Mouse (Mus musculus) stomach, postnatal 0 days (tissue): ENCODE measurements around the gene Pcca. TPM values are rescaled to one million over a fixed set of nuclear protein-coding genes. Genes with fewer than 3 reads are reported as not detected.

ENCODE experiments used
- ATAC-seq: fragments of 200-750 bp; cut with Nextera tagmentation; 2 replicates; pipeline ENCODE4 v1.8.0; 2017; ENCODE audit not compliant: low FRiP score, low TSS enrichment
- DNase-seq: peaks from one replicate; pipeline ENCODE4 v3.0.0-alpha.2; 2016; ENCODE audit warnings: low spot score
- H3K27ac ChIP-seq: fragments of 300-500 bp; sonication (generic); replicated peaks from 2 replicates; pipeline ENCODE4 v1.5.1; 2014; ENCODE audit warnings: mild to moderate bottlenecking, control low read depth
- H3K27me3 ChIP-seq: fragments of 300-500 bp; sonication (generic); 2 replicates; pipeline ENCODE4 v1.6.1; 2014; ENCODE audit warnings: low read length; ENCODE audit not compliant: control insufficient read depth, insufficient read depth
- H3K36me3 ChIP-seq: fragments of 300-500 bp; sonication (generic); 2 replicates; pipeline ENCODE4 v1.6.1; 2014; ENCODE audit warnings: low read length, mixed read lengths; ENCODE audit not compliant: control insufficient read depth, insufficient read depth
- H3K4me1 ChIP-seq: fragments of 300-500 bp; sonication (generic); replicated peaks from 2 replicates; pipeline ENCODE4 v1.6.1; 2014; ENCODE audit warnings: antibody characterized with exemption; ENCODE audit not compliant: control insufficient read depth, insufficient read depth
- H3K4me2 ChIP-seq: fragments of 300-500 bp; sonication (generic); replicated peaks from 2 replicates; pipeline ENCODE4 v1.6.1; 2014; ENCODE audit warnings: low read depth, mild to moderate bottlenecking, control low read depth, moderate library complexity
- H3K4me3 ChIP-seq: fragments of 300-500 bp; sonication (generic); 2 replicates; pipeline ENCODE4 v1.5.1; 2014; ENCODE audit warnings: low read depth, low read length, control low read depth
- H3K9ac ChIP-seq: fragments of 300-500 bp; sonication (generic); 2 replicates; pipeline ENCODE4 v1.6.1; 2014; ENCODE audit warnings: mild to moderate bottlenecking, low read length, control low read depth, mixed read lengths
- H3K9me3 ChIP-seq: fragments of 300-500 bp; sonication (generic); 2 replicates; pipeline ENCODE4 v1.6.1; 2016; ENCODE audit warnings: low read length; ENCODE audit not compliant: control insufficient read depth
- CTCF ChIP-seq: IDR thresholded peaks from 2 replicates; pipeline ENCODE4 v1.5.1; 2016; ENCODE audit warnings: antibody characterized with exemption, low read depth, mild to moderate bottlenecking, moderate library complexity
- EP300 ChIP-seq: optimal IDR thresholded peaks from 2 replicates; pipeline ENCODE3; 2016; ENCODE audit warnings: antibody characterized with exemption
- WGBS: fragments of 180-500 bp; shearing (Covaris S2); extraction: QIAGEN DNeasy Blood & Tissue Kit; methylation state at CpG from one replicate; pipeline ENCODE4 v1.1.7; 2014; 5-methylcytosine and 5-hydroxymethylcytosine counted together
- polyA plus RNA-seq: library from polyadenylated mRNA; unstranded; fragments of >200 nt; fragmentation: Nextera tagmentation; extraction: Ambion mirVana; gene quantifications from 2 replicates; pipeline ENCODE4 v1.2.1, GENCODE M21; 2015

Pcca gene
- polyA plus RNA-seq, 1 experiment from 2014 or later = 8.2 TPM

DNA sequence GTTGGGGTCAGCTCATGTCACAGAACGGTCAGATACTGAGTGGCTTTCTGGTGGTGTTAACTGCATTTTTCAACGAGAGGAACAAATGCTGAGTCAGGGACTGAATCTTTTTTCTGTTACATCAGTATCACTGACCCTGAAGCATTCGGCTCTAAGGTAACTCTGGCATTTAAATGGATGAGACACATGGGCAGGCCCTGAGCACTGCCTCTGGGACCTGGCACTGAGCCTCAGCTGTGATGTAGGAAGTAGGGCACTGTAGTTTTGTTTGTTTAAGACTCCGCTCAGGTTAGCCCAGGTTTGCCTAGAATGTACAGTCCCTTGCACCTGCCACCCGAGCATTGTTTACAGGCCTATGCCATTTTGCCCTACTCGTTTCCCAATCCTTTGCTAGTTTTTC is 335.7 kb downstream of the Pcca start:
- 71% methylated on average over 6 of the region's 6 CpGs for WGBS
- Histone ChIP-seq H3K27me3 (no peaks in the 10 kb centered on the region), H3K4me2 (no peak overlapping the region), H3K4me3 (no peak overlapping the region), H3K4me1 (no peaks in the 10 kb centered on the region), H3K9me3 (no peaks in the 10 kb centered on the region), H3K9ac (no peak overlapping the region), H3K27ac (no peak overlapping the region), H3K36me3 (no peaks in the 10 kb centered on the region)
- DNase-seq (no peak), ATAC-seq (no peak)
- TF ChIP-seq EP300 (no peak), CTCF (no peak)

DNA sequence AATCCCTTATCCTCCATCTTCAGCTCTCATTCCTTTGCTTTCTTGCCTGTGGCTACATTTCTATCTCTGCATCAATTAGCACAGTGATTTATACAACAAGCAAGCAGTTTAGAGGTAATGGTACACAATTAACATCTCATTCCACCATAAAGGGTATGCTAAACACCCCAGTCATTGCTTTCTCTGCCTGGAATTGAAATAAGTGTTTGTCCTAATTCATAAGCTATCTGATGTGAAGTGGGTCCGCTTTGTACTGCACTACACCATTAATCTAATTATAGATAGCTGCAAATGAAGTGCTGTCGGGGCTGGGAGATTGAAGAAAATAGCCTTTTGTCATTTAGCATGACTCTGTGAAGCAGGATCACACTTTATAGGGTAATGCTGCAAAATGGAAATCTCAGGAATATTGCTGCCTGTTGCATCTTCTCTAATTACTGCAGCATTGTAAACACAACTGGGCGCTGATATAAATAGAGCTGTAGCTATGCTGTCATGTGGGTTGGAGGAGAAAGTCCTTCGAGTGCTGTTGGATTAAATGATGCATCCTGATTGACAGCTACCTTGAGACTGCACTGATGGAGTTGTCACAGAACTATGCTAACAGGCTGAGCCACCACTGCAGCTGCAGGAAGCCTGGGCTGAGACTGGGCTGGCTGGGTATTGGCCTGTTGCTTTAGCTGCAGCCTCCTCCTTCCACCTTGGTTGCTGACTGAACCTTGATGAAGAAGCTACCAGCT is 337.9 kb downstream of the Pcca start:
- no peak overlapping the region for H3K4me3 ChIP-seq

DNA sequence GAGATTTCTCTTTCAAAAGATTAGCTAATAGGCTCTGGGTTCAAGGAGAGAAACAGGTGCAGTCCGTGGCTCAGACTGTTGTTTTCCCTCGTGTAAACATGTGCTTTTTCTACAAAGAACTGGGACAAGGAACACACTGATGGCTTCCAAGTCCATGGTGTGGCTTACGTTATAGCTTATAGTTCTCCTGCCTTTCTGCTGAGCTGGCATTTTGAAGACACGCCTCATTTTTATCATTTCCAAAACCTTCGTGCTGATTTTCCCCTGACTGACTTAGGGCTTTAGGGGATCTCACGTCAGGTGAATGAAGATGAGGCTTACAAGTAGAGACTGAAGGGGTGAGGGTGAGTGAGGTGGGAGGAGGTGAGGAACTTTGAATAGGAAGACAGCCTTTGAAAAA is 338.5 kb downstream of the Pcca start:
- Histone ChIP-seq H3K4me1 (no peaks in the 10 kb centered on the region), H3K9ac (no peak overlapping the region), H3K27ac (no peak overlapping the region), H3K4me3 (no peak overlapping the region), H3K36me3 (no peaks in the 10 kb centered on the region), H3K27me3 (no peaks in the 10 kb centered on the region), H3K4me2 (no peak overlapping the region), H3K9me3 (no peaks in the 10 kb centered on the region)
- TF ChIP-seq EP300 (no peak), CTCF (no peak)
- DNase-seq (no peak), ATAC-seq (no peak)
- WGBS = 61% methylated on average over 6 of the region's 6 CpGs

More for the DNA sequence above, 337.9 kb downstream of the Pcca start:
- Histone ChIP-seq H3K9ac (no peak overlapping the region), H3K4me2 (no peak overlapping the region), H3K27me3 (no peaks in the 10 kb centered on the region), H3K36me3 (no peaks in the 10 kb centered on the region), H3K9me3 (no peaks in the 10 kb centered on the region), H3K27ac (no peak overlapping the region), H3K4me1 (no peaks in the 10 kb centered on the region)
- no peak for DNase-seq
- 61% methylated on average over 4 of the region's 4 CpGs for WGBS
- no peak for TF ChIP-seq CTCF
- no peak for TF ChIP-seq EP300
- no peak for ATAC-seq

DNA sequence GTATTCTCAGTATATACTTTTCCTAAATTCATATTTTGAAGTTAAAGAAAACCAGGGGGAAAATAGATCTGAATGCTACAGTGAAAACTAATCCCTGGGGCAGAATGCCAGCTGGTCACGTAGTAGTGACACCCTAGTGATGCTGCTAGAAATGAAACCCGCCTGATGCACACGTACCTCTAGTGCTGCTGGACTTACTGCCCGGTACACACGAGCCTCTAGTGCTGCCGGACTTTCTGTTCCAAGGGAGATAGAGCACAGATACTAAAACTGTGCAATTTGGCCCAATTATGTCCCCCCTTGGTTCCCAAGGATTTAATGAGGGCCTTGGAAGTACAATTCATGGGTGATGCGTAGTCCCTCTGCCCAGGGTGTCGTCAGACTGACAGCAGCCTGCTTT is 340.9 kb downstream of the Pcca start:
- H3K9ac ChIP-seq = no peak overlapping the region
- H3K9me3 ChIP-seq = no peaks in the 10 kb centered on the region
- no peak for DNase-seq
- TF ChIP-seq EP300 = no peak
- no peak for TF ChIP-seq CTCF
- H3K4me3 ChIP-seq = no peak overlapping the region
- 84% methylated on average over 8 of the region's 8 CpGs for WGBS
- no peak for ATAC-seq
- H3K36me3 ChIP-seq = no peaks in the 10 kb centered on the region
- no peak overlapping the region for H3K4me2 ChIP-seq
- H3K27me3 ChIP-seq = no peaks in the 10 kb centered on the region
- no peaks in the 10 kb centered on the region for H3K4me1 ChIP-seq
- H3K27ac ChIP-seq = no peak overlapping the region

DNA sequence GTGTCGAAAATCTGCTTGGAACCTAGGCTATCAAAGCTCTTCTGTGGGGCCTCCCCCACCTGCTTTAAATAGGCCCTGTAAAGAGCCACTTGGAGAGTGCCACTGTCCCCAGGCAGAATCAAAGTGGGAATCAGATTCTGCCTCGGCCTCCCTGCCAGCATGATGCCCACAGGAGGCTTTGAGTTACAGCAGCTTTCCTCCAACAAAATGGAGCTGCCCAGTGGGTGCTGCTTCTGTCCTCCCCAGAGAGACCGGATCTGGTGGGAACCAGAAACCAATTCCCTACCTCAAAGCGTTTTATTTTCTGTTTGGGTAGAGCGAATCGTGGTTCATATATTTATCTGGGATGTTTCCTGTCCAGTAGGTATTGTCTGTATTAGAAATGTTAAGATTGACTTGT is 341.5 kb downstream of the Pcca start:
- DNase-seq (no peak), ATAC-seq (no peak)
- Histone ChIP-seq H3K9me3 (no peaks in the 10 kb centered on the region), H3K9ac (no peak overlapping the region), H3K27me3 (no peaks in the 10 kb centered on the region), H3K36me3 (no peaks in the 10 kb centered on the region), H3K4me1 (no peaks in the 10 kb centered on the region), H3K4me2 (no peak overlapping the region), H3K27ac (no peak overlapping the region), H3K4me3 (no peak overlapping the region)
- no peak for TF ChIP-seq CTCF
- TF ChIP-seq EP300 = no peak
- 81% methylated on average over 6 of the region's 6 CpGs for WGBS

DNA sequence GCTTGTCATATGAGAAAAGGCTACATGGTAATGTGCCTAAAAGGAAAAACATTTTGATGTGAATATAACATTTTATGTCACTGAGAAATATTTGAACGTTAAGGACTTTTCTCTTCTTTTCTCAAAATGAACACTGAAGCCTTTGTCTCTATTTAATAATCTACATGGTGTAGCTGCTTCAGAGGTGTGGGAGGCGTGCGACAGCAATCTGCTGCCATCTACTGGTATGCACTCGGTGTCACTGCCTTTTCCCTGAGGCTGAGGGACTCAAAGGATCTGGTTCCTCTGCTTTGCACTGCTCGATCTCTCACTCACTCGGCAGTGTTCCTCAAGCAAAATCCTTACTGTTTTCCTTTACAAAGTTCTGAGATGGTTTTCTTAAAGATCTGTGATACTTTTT is 342.0 kb downstream of the Pcca start:
- H3K27ac ChIP-seq = no peak overlapping the region
- ATAC-seq (peak; percentile 84; the same call in 1 of the 2 replicates), DNase-seq (peak; percentile 75)
- no peak overlapping the region for H3K4me3 ChIP-seq
- no peaks in the 10 kb centered on the region for H3K27me3 ChIP-seq
- WGBS = 2% methylated on average over 6 of the region's 6 CpGs
- peak; percentile 99 for TF ChIP-seq CTCF
- no peak for TF ChIP-seq EP300
- H3K4me2 ChIP-seq = no peak overlapping the region
- H3K4me1 ChIP-seq = no peaks in the 10 kb centered on the region
- no peaks in the 10 kb centered on the region for H3K9me3 ChIP-seq
- no peak overlapping the region for H3K9ac ChIP-seq
- no peaks in the 10 kb centered on the region for H3K36me3 ChIP-seq
